Mouse (Mus musculus) lung, embryonic 15.5 days (tissue): ENCODE results near the gene Abca17. TPM values are rescaled to one million over a fixed set of nuclear protein-coding genes. Genes with fewer than 3 reads are reported as not detected.

Experiments used
- ATAC-seq: fragments of 200-750 bp; cut with Nextera tagmentation; 2 replicates; pipeline ENCODE4 v1.8.0; 2017; ENCODE audit warnings: moderate number of reproducible peaks, borderline replicate concordance; ENCODE audit not compliant: low FRiP score, low TSS enrichment; ENCODE audit errors: extremely low read depth
- H3K27ac ChIP-seq: fragments of 300-500 bp; sonication (generic); 2 replicates; pipeline ENCODE4 v1.5.1; 2015; ENCODE audit warnings: moderate library complexity, mild to moderate bottlenecking, inconsistent platforms
- H3K27me3 ChIP-seq: fragments of 300-500 bp; sonication (generic); 2 replicates; pipeline ENCODE4 v1.6.1; 2015; ENCODE audit warnings: inconsistent platforms
- H3K36me3 ChIP-seq: fragments of 300-500 bp; sonication (generic); 2 replicates; pipeline ENCODE4 v1.6.1; 2015; ENCODE audit warnings: inconsistent platforms
- H3K4me1 ChIP-seq: fragments of 300-500 bp; sonication (generic); 2 replicates; pipeline ENCODE4 v1.6.1; 2015; ENCODE audit warnings: inconsistent platforms
- H3K4me2 ChIP-seq: fragments of 300-500 bp; sonication (generic); 2 replicates; pipeline ENCODE4 v1.6.1; 2015; ENCODE audit warnings: inconsistent platforms, mild to moderate bottlenecking, moderate library complexity
- H3K4me3 ChIP-seq: fragments of 300-500 bp; sonication (generic); 2 replicates; pipeline ENCODE4 v1.5.1; 2015; ENCODE audit warnings: mild to moderate bottlenecking, inconsistent platforms
- H3K9ac ChIP-seq: fragments of 300-500 bp; sonication (generic); 2 replicates; pipeline ENCODE4 v1.6.1; 2015; ENCODE audit warnings: inconsistent platforms
- H3K9me3 ChIP-seq: fragments of 300-500 bp; sonication (generic); 2 replicates; pipeline ENCODE4 v1.6.1; 2016; ENCODE audit warnings: inconsistent platforms
- WGBS: fragments of 180-500 bp; shearing (Covaris S2); methylation state at CpG from one replicate; pipeline ENCODE4 v1.1.7; 2015; 5-methylcytosine and 5-hydroxymethylcytosine counted together
- polyA plus RNA-seq: library from polyadenylated mRNA; unstranded; fragments of >200 nt; fragmentation: Nextera tagmentation; extraction: Ambion mirVana; gene quantifications from 2 replicates; pipeline ENCODE4 v1.2.1, GENCODE M21; 2015

Abca17 gene
- polyA plus RNA-seq: 0.21 and 0.35 TPM in 2 replicates

GRCm38 (mm10) chr17:24350926-24351759 is at the start of gene Abca17:
TSS of gene Abca17 (minus strand) at chr17:24351068.
- no peak for ATAC-seq
- Histone ChIP-seq H3K27ac (peak within 1 kb of the TSS; percentile 77), H3K27me3 (peaks cover 34% of the 10 kb centered on the region), H3K9me3 (no peaks in the 10 kb centered on the region), H3K4me3 (peak within 1 kb of the TSS; percentile 76), H3K4me2 (peak within 1 kb of the TSS; percentile 97), H3K36me3 (no peaks in the 10 kb centered on the region), H3K9ac (peak within 1 kb of the TSS; percentile 68), H3K4me1 (peaks cover 31% of the 10 kb centered on the region; the same call in 1 of the 2 replicates)
- WGBS: 4% methylated on average over 42 of the region's 42 CpGs

GRCm38 (mm10) chr17:24394456-24394855 is 43.6 kb upstream of the Abca17 start:
- no peak for ATAC-seq
- Histone ChIP-seq H3K9me3 (no peaks in the 10 kb centered on the region), H3K36me3 (peaks cover 9% of the 10 kb centered on the region; the same call in 1 of the 2 replicates), H3K27me3 (no peaks in the 10 kb centered on the region), H3K27ac (no peak overlapping the region), H3K4me1 (no peaks in the 10 kb centered on the region), H3K4me2 (no peak overlapping the region), H3K9ac (no peak overlapping the region), H3K4me3 (no peak overlapping the region)
- WGBS: 81% methylated on average over 7 of the region's 7 CpGs

- no peaks in the 10 kb centered on the region for H3K9me3 ChIP-seq
- ATAC-seq: peak; percentile 72
- WGBS: 22% methylated on average over 4 of the region's 4 CpGs
- peak overlapping the region; percentile 15; the same call in 1 of the 2 replicates for H3K27ac ChIP-seq
- no peak overlapping the region for H3K9ac ChIP-seq
- no peaks in the 10 kb centered on the region for H3K4me1 ChIP-seq
- no peak overlapping the region for H3K4me3 ChIP-seq
- no peak overlapping the region for H3K4me2 ChIP-seq
- no peaks in the 10 kb centered on the region for H3K27me3 ChIP-seq
- H3K36me3 ChIP-seq: peaks cover 14% of the 10 kb centered on the region
These were observed 42.7 kb upstream of the Abca17 start for GRCm38 (mm10) chr17:24393527-24393926.

- H3K27ac ChIP-seq: no peak overlapping the region
- ATAC-seq: no peak
These were observed 40.3 kb upstream of the Abca17 start for GRCm38 (mm10) chr17:24391149-24391548.

GRCm38 (mm10) chr17:24389865-24390264 is 39.0 kb upstream of the Abca17 start:
- peaks cover 17% of the 10 kb centered on the region for H3K36me3 ChIP-seq
- no peak overlapping the region for H3K9ac ChIP-seq

More at GRCm38 (mm10) chr17:24391149-24391548, 40.3 kb upstream of the Abca17 start:
- Histone ChIP-seq H3K4me1 (no peaks in the 10 kb centered on the region), H3K4me2 (no peak overlapping the region), H3K9ac (no peak overlapping the region), H3K4me3 (no peak overlapping the region), H3K36me3 (peaks cover 17% of the 10 kb centered on the region), H3K27me3 (no peaks in the 10 kb centered on the region), H3K9me3 (no peaks in the 10 kb centered on the region)
- WGBS: 67% methylated on average over 8 of the region's 8 CpGs

GRCm38 (mm10) chr17:24388711-24389110 is 37.8 kb upstream of the Abca17 start:
- H3K36me3 ChIP-seq: peaks cover 24% of the 10 kb centered on the region
- H3K27me3 ChIP-seq: no peaks in the 10 kb centered on the region
- H3K4me3 ChIP-seq: no peak overlapping the region
- H3K9ac ChIP-seq: no peak overlapping the region
- no peaks in the 10 kb centered on the region for H3K4me1 ChIP-seq
- H3K9me3 ChIP-seq: no peaks in the 10 kb centered on the region
- H3K4me2 ChIP-seq: no peak overlapping the region
- ATAC-seq: no peak
- no peak overlapping the region for H3K27ac ChIP-seq
- 70% methylated on average over 5 of the region's 5 CpGs for WGBS

More at GRCm38 (mm10) chr17:24389865-24390264, 39.0 kb upstream of the Abca17 start:
- ATAC-seq: no peak
- Histone ChIP-seq H3K4me1 (no peaks in the 10 kb centered on the region), H3K4me2 (no peak overlapping the region), H3K9me3 (no peaks in the 10 kb centered on the region), H3K27ac (no peak overlapping the region), H3K27me3 (no peaks in the 10 kb centered on the region), H3K4me3 (no peak overlapping the region)
- 0% methylated on average over 2 of the region's 2 CpGs for WGBS

GRCm38 (mm10) chr17:24383789-24384188 is 32.9 kb upstream of the Abca17 start:
- Histone ChIP-seq H3K27ac (no peak overlapping the region), H3K36me3 (peaks cover 16% of the 10 kb centered on the region; the same call in 1 of the 2 replicates), H3K9me3 (no peaks in the 10 kb centered on the region), H3K27me3 (no peaks in the 10 kb centered on the region), H3K4me2 (no peak overlapping the region), H3K4me3 (no peak overlapping the region), H3K4me1 (no peaks in the 10 kb centered on the region), H3K9ac (no peak overlapping the region)
- 58% methylated on average over 8 of the region's 8 CpGs for WGBS
- no peak; the same call in 1 of the 2 replicates for ATAC-seq

- Histone ChIP-seq H3K9me3 (no peaks in the 10 kb centered on the region), H3K27ac (no peak overlapping the region), H3K36me3 (0 out of 2 replicates have a peak, but pooled peaks cover 6% of the 10 kb centered on the region), H3K4me3 (no peak overlapping the region), H3K4me1 (0 out of 2 replicates have a peak, but pooled peaks cover 4% of the 10 kb centered on the region), H3K4me2 (no peak overlapping the region), H3K27me3 (no peaks in the 10 kb centered on the region), H3K9ac (no peak overlapping the region)
- no peak for ATAC-seq
- WGBS: 64% methylated on average over 2 of the region's 2 CpGs
These were observed 27.6 kb upstream of the Abca17 start for GRCm38 (mm10) chr17:24378496-24378895.

GRCm38 (mm10) chr17:24375886-24376285 is 25.0 kb upstream of the Abca17 start:
- ATAC-seq: no peak
- Histone ChIP-seq H3K9ac (no peak overlapping the region), H3K4me3 (no peak overlapping the region), H3K36me3 (0 out of 2 replicates have a peak, but pooled peaks cover 10% of the 10 kb centered on the region), H3K27ac (no peak overlapping the region), H3K9me3 (no peaks in the 10 kb centered on the region), H3K27me3 (no peaks in the 10 kb centered on the region), H3K4me2 (no peak overlapping the region), H3K4me1 (0 out of 2 replicates have a peak, but pooled peaks cover 4% of the 10 kb centered on the region)
- WGBS: 81% methylated on average over 6 of the region's 6 CpGs

- H3K9ac ChIP-seq: no peak overlapping the region
- peak overlapping the region; percentile 24; the same call in 1 of the 2 replicates for H3K27ac ChIP-seq
- 0 out of 2 replicates have a peak, but pooled peaks cover 10% of the 10 kb centered on the region for H3K36me3 ChIP-seq
- H3K4me3 ChIP-seq: no peak overlapping the region
- 0 out of 2 replicates have a peak, but pooled peaks cover 4% of the 10 kb centered on the region for H3K4me1 ChIP-seq
- no peaks in the 10 kb centered on the region for H3K27me3 ChIP-seq
- no peak overlapping the region for H3K4me2 ChIP-seq
- ATAC-seq: no peak
- no peaks in the 10 kb centered on the region for H3K9me3 ChIP-seq
- WGBS: 54% methylated on average over 4 of the region's 5 CpGs
These were observed 24.3 kb upstream of the Abca17 start for GRCm38 (mm10) chr17:24375094-24375712.

GRCm38 (mm10) chr17:24365863-24366262 is 15.0 kb upstream of the Abca17 start:
- Histone ChIP-seq H3K4me1 (peaks cover 7% of the 10 kb centered on the region; the same call in 1 of the 2 replicates), H3K27me3 (no peaks in the 10 kb centered on the region), H3K4me2 (no peak overlapping the region), H3K36me3 (peaks cover 3% of the 10 kb centered on the region; the same call in 1 of the 2 replicates), H3K9me3 (no peaks in the 10 kb centered on the region), H3K27ac (peak overlapping the region; percentile 26; the same call in 1 of the 2 replicates), H3K9ac (no peak overlapping the region), H3K4me3 (no peak overlapping the region)
- 39% methylated on average over 13 of the region's 13 CpGs for WGBS
- ATAC-seq: peak; percentile 49; the same call in 1 of the 2 replicates
